Mouse (Mus musculus) cerebellum, adult 9-11 months (tissue): ENCODE results near the gene Rreb1.
A peak's percentile ranks its signal among the peaks of the same experiment; 100 is the strongest.

Experiments used
- DNase-seq: peaks from one replicate; pipeline ENCODE4 v3.0.0; 2022

The Rreb1 gene

DNA sequence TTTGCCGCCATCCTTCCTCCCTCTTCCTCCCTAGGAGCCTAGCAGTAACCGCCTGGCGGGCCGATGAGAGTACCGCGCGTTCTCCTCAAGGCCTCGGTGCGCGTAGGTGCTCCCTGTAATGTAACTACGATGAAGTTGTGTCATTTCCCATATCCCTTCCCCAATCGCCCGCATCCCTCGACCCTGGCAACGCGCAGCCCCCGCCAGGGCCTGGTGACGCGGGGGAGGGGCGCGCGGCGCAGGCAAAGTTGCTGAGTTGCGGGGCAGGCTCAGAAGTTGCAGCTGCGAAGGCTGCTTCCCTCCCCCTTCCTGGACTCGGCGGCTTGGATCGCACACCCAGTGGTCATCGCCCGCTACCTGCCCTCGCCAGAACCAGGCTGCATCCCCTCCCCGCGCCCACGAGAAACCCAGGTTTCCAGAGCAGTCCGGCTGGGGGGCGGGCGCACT lies at the start of gene Rreb1:
Rreb1 (plus strand) TSS at position 254 of the 447 bp plus-strand sequence.
- DNase-seq: peak; percentile 6

DNA sequence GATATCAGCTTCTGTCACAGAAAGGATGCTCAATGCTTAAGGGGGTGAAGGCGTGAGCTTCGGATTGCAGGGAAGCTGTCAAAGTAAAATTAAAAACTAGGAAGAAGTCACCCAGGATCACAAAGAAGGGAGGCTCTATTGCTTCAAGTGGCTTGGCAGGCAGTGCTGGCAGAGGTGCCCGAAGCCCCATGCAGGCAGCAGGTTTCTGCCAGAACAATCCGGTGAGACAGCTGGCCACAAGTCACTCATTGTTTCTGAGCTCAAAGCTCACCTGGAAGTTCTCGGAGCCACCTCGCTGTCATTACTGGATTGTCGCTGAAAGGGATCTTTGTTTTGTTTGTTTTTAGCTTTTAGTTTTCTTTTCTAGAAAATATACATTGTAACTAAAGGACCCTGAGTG lies 49.6 kb upstream of the Rreb1 start:
- peak; percentile 20 for DNase-seq

DNA sequence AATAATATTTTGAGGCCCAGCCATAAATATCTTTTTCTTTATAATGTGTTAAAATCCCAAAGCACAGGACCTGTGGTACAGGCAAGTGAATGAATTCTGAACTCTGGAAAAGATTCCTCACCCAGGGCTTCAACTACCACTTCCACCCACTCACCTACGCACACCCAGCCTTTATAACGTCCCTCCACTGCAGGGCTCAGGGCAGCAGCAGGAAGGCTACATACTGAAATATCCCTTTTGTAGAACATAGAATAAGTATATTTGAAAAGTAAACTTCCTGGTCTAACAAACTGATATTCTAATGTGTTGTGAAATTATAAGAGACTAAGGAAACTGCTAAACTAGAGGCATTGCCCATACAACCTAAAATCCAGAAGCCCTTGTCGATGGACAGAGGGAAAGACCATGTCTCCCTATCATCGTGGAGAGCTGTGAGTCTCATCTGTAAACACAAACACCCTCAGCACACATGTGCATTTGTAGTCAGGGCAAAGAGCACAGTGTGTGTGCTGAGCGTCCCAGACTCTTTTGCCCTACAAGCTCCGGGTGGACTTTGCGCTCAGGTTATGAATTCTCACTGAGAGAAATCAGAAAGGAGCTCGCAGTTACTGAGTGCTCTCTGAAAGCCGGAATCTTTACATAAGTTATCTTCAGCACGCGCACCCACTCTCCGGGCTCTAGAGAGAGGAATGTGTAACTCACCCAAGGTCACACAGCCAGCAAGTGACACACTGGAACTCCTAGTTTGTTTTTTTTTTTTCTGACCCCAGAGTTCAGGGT lies 46.1 kb upstream of the Rreb1 start:
- no peak for DNase-seq

DNA sequence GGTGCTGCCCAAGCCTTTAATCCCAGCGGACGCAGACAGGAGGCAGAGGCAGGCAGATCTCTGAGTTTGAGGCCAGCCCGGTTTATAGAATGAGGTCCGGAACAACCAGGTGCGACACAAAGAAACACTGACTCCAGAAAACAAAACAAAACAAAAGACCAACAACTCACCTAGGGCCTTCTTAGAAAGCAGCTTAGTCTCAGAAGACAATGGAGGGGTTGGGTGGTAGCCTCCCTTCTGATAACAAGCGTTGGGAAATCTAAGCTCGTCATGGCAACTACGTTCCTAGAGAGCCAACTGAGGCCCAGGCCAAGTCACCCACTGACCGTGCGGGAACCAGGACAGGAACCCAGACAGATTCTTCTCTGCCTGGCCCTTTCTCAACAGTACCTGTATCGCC lies 43.7 kb upstream of the Rreb1 start:
- DNase-seq: no peak

GRCm38 (mm10) chr13:37740111-37740510 lies 38.1 kb upstream of the Rreb1 start:
- DNase-seq: no peak

DNA sequence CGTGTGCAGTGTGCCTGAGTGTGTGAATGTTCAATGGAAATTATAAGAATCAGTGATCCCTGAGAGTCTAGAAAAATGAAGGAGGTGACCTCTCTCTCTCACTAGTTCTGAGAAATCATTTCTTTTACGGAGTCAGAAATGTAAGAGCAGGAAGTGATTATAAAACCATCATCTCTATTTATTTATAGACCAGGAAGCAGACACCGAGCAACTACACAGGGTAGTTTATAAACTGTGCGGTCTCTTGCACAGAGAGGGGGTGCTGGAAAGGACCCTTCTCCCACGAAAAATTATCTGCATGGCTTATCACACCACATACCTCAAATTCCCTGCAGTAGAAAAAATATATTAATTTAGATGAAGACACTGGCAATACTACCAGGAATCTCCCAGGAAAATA lies 37.4 kb upstream of the Rreb1 start:
- no peak for DNase-seq

DNA sequence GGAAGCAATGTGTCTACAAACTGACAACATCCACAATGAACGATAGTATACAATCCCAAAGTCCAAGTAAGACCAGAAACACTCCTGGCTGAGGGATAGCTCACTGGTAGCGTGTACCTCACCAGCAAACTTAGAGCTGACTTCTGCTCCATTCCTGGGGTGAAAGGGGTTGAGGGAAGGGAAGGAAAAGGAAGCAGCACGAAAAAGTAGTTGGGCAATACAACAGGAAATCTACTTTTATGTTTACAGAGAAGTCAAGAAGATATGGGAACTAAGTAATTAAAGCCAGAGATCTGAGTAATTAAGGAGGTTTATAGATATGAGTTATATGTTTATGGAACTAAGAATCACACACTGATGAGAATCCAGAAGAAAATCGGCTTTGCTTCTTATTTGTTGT lies 36.0 kb upstream of the Rreb1 start:
- DNase-seq: no peak

DNA sequence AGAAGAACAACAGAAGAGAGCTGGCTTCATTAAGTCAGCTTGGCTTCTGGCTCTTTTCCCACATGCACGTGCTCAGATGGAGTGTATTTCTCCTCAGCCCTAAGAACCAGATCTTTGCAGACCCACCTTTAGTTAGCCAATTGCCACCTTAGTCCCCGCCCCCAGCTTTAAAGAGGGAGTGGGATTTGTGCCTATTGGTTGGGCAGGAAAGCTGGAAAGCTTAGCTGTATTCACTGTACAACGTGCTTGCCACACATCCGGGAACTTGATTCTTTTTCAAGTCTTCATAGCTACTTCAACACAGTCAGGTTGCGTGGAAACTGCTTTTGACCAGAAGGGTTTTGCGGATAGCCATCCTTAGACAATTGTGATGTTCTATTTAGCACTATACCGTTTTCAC lies 30.7 kb upstream of the Rreb1 start:
- DNase-seq: no peak

DNA sequence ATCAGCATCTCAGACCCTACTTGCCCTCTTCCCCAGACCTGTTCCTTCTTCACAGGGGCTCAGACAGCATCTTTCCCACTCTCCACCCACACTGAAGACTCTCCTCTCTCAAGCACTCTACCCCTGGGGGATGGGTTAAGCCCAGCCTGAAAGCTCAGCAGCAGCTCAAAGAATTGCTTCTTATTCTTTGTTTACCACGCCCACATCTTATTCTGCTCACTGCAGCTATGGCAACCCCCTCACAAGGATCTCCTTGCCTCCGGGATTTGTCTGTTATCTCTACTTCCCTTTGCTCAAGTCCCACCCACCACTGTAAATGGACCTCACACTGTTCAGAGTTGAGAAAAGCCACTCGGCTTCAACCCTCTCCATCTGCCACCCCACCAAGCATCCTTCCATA lies 28.7 kb upstream of the Rreb1 start:
- no peak for DNase-seq

DNA sequence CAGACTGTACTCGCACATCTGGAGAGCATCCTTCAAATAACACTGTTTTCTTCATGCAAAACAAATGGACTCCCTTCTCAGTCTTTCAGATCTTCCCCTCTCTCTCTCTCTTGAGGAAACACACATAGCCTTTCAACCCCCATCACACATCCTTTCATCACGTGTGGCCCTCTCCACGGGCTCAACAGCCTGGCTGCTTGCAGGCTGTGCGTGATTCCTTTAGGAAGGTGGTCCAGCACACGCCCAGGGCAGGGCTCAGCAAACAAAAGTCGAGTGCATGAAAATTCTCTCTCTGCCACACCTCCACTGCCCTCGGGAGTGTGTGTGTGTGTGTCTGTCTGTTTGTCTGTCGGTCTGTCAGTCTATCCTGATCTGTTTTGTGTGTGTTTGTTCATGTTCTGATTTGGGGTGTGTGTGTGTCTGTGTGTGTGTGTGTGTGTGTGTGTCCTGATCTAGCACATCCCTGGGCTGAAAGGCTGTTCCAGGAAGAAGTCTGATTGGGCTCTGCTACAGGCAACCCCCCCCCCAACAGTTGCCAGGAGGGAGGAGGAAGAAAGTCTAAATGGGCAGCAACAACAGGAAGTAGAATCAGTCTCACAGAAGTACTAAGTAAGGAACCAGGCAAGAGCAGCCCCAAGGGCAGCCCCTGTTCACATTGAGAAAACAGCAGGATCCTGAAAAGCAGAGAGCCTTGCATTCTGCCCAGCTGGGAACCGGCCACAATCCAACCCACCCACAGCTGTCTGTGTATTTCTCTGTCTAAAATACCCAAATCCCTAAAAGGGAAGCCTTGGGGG lies 26.8 kb upstream of the Rreb1 start:
- no peak for DNase-seq

- no peak for DNase-seq
Measured at GRCm38 (mm10) chr13:37759341-37760012, 18.7 kb upstream of the Rreb1 start.

GRCm38 (mm10) chr13:37760013-37760342 lies 18.2 kb upstream of the Rreb1 start:
- DNase-seq: no peak

- DNase-seq: no peak
Measured at GRCm38 (mm10) chr13:37760373-37760772, 17.8 kb upstream of the Rreb1 start.

- peak; percentile 3 for DNase-seq
Measured at GRCm38 (mm10) chr13:37760957-37761941, 17.0 kb upstream of the Rreb1 start.

DNA sequence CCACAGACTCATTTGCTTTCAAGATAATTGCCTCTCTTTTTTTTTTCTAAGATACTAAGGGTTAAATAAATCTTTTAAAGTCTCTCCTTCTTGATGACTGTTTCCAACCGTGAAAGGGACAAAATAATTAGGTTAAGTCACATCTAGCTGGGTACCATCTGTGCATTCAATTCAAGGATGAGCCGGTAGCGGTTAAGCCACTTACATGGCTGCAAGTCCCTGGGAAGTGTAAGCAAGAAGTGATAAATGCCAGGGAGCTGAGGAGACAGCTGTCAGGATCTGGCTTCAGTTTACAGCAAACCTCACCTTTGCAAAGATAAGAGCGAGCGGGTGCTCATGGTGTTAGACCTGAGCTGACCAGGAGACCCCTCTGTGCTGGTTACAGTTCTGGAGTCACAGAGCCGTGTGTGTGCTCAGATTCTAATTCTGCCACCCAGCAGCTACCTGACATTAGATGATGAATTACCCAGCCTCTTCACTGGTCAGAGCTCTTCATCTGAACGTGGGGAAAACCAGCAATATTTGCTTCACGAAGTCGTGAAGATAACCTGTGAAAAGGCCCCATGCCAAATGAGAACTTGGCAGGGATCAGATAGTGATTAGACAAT lies 14.3 kb upstream of the Rreb1 start:
- DNase-seq: no peak

DNA sequence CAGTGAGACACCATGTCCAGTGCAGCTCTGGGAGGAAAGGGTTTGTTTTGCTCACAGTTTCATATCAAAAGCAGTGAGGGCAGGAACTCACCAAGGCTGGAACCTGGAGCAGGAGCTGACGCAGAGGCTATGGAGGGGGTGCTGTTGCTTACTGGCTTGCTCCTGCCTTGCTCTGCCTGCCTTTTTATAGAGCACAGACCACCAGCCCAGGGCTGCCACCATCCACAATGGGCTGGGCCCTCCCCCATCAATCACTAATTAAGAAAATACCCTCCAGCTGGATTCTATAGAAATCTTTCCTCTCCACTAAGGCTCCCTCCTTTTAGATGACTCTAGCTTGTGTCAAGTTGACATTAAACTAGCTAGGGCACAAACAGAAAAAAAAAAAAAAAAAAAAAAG lies 8.4 kb upstream of the Rreb1 start:
- no peak for DNase-seq

DNA sequence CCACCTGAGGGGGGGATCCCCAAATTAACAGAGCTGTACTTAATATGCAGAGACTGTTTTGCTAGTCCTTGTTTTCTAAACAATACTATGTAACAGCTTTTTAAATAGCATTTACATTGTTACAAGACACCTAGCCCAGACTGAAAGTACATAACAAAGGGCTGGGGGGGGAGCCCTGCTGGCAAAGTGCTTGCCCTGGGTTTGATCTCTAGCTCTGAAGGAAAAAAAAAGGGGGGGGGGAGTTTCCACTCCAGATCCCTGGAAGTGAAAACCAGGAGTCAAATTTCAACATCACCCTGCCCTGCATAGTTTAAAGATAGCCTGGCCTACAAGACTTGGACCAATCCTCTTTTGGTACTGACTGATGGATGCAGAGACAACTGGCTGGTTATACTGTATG lies 4.7 kb upstream of the Rreb1 start:
- no peak for DNase-seq

GRCm38 (mm10) chr13:37776675-37777074 lies 1.5 kb upstream of the Rreb1 start:
- no peak for DNase-seq

DNA sequence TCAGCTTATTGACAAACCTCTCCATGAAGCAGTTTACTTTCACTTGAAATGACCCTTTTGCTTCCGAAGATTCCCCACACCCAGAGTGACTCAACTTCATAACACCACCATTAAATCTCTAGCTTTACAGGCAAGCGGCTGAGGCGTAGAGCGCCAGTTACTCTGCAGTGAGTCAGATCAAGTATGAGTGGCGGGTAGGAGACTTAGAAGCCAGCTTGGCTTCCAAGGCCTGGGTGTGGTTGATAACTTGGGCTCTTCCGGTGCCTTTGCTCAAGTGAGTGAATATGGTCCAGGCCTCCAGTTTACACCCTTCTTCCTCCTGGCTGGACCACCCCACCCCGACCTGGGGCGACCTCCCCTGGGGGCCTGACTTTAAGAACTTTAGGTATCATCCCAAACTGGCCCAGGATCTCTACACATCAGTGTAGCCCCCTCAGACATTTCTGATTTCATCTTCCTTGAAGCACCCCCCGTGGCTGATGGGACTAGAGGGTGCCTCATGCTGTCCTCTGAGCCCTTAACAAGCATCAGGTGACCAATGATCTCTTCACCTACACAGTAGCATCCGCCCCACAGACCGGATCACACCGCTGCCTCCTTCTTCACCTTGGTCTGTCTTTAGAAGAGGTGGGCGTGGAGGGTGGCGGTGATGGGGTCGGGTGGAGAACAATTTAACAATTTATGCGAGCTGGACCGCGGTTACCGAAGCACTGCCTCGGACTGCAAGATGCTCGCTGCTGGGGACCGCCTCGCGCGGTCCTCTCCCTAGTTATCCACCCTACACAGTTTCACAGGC lies 651 bp upstream of the Rreb1 start:
- no peak for DNase-seq

DNA sequence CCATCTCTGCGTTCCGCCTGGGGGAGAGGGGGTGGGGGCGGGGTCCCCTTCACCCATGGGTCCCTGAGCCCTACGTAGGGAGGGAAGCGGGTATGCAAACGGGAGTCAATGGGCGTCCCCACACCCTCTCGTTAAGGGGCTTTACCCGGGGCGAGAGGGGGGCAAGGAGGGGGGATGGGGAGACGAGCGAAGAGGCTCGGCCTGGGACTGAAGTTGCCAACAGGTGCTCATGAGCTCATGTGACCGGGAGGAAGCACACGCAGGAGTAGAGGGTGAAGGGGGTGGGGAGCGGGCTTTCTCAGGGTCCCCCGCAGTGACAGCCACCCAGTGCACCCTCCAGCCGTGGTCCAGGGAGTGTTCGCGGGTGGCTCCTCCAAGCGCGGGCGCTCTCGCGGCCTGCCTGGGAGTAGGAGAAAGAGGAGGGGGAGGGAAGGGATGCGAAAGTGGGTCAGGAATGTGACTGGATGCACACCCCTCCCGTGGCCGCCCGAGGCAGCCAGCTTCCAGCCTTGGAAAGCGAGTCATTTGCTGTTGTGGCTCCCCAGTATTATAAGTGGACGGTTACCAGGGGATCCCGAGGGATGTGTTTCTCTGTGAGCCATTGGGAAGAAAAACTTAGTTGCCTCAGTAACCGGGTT lies 513 bp downstream of the Rreb1 start:
- peak; percentile 12 for DNase-seq

GRCm38 (mm10) chr13:37779251-37779667 lies 1.1 kb downstream of the Rreb1 start:
- no peak for DNase-seq
